9 mouse cellular contexts compared by ENCODE assay signal in the genomic region with DNA sequence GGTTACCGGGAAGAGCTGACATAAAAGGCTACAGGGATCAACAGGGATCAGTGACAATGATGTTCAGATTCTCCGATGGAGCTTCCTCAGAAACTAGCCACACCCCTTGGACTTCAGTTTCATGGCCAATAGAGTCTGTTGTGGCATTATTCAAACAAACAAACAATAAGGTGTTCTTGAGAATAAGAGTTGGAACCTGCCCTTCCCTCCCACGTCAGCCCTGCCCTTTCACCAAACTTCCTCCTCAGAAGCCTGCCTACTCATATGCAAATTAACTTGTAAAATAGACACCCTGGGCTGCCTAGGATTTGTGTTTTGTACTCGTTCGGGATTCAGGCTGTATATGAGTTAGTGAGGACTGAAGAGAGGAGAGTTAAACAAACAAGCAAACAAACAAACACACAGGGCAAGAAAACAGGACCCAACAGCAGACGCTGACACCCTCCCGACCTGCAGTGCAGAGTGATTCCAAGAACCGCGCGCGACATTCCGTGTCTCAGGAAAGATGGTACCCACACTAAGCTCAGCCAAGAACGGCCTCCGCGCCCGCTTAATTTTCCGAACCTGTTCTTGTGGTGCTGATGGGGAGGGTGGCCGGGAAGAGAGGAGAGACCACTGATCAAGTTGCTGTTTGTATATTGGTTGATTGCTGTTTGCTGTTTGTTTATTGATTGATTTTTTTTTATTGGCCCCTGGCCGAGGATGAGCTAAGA.
A peak's percentile ranks its signal among the peaks of the same experiment; 100 is the strongest.
DNase-seq lines count a peak whose midpoint lies in the region; ATAC-seq and TF ChIP-seq lines count a peak whose summit lies in the region.
"Had no signal": no experiment of that assay in that cellular context is flagged by ENCODE, and none has a peak within 500 bp of the region (broad histone marks: within the 10 kb centered on the region; RNA-seq: fewer than 3 reads in every experiment).

No protein-coding gene starts in this region.

- peak overlapping the region; percentile 19; the same call in 1 of the 2 replicates for H3K4me3 ChIP-seq in liver, postnatal 0 days (ENCODE audit: low read depth, low read length)

- no peak for ATAC-seq in liver, postnatal 0 days

- H3K4me1 ChIP-seq in liver, postnatal 0 days (ENCODE audit: insufficient read depth), result peaks cover 18% of the 10 kb centered on the region

- H3K9me3 ChIP-seq in liver, postnatal 0 days (ENCODE audit: low read length), result no peaks in the 10 kb centered on the region

- DNase-seq in spleen, postnatal 36 days (ENCODE audit: low spot score in 2 of 2), result peak; percentile 72 to 76
- DNase-seq in spleen, postnatal 4 days (ENCODE audit: low spot score in 2 of 2), result no peak
- peak; percentile 43 for DNase-seq in fat pad, adult 2 months (ENCODE audit: extremely low read depth, low read depth, low spot score)
- DNase-seq in liver, postnatal 0 days, result no peak
- DNase-seq in thymus, postnatal 14 days, result peak; percentile 52
- DNase-seq in adrenal gland, adult 18-20 months (ENCODE audit: low spot score in 2 of 2), result no peak
- no peak for DNase-seq in layer of hippocampus, adult 11-12 months (ENCODE audit: low spot score)
- DNase-seq in left cerebral cortex, postnatal 10 days (ENCODE audit: extremely low spot score in 1 of 2, low spot score in 2 of 2), result no peak
- DNase-seq: lung, embryonic 14.5 days had no signal

- no peak for TF ChIP-seq CTCF in liver, postnatal 0 days (IDR thresholded peaks at IDR 0.05; ENCODE audit: low read depth)

- TF ChIP-seq EP300 in liver, postnatal 0 days (IDR thresholded peaks at IDR 0.05; ENCODE audit: low read depth), result no peak

- WGBS in liver, postnatal 0 days (ENCODE audit: insufficient replicate concordance), result 26% methylated on average over 19 of the region's 19 CpGs

- peak overlapping the region; percentile 39 for H3K27ac ChIP-seq in liver, postnatal 0 days (ENCODE audit: low read depth)

- intact Hi-C loops in left cerebral cortex, postnatal 10 days (cut with DNase I), result no loop called here

- H3K9ac ChIP-seq in liver, postnatal 0 days (replicated peaks), result peak overlapping the region; percentile 34
- H3K9ac ChIP-seq: lung, embryonic 14.5 days had no signal

- no peaks in the 10 kb centered on the region for H3K36me3 ChIP-seq in liver, postnatal 0 days (replicated peaks; ENCODE audit: insufficient read depth, low read length)

- 0 out of 2 replicates have a peak, but pooled peaks cover 6% of the 10 kb centered on the region for H3K27me3 ChIP-seq in liver, postnatal 0 days (ENCODE audit: insufficient read depth, low read length)

- peak overlapping the region; percentile 50 for H3K4me2 ChIP-seq in liver, postnatal 0 days (ENCODE audit: low read depth, low read length)
- H3K4me2 ChIP-seq: lung, embryonic 14.5 days had no signal

Comparison
In these comparisons a context has a peak if more than half of its experiments do, and no peak if none do; other contexts are left out.
1. DNase-seq: peak in spleen, postnatal 36 days (2 of 2), fat pad, adult 2 months (single experiment) and thymus, postnatal 14 days (single experiment); none in spleen, postnatal 4 days (0 of 2), liver, postnatal 0 days (single experiment), adrenal gland, adult 18-20 months (0 of 2), layer of hippocampus, adult 11-12 months (single experiment) and left cerebral cortex, postnatal 10 days (0 of 2).